Mouse (Mus musculus): ENCODE data around the gene Tmem184a. TPM values are rescaled to one million over a fixed set of nuclear protein-coding genes. Genes with fewer than 3 reads are reported as not detected.

Tmem184a gene
- polyA plus RNA-seq, 1 experiment, result 0.13 TPM

DNA sequence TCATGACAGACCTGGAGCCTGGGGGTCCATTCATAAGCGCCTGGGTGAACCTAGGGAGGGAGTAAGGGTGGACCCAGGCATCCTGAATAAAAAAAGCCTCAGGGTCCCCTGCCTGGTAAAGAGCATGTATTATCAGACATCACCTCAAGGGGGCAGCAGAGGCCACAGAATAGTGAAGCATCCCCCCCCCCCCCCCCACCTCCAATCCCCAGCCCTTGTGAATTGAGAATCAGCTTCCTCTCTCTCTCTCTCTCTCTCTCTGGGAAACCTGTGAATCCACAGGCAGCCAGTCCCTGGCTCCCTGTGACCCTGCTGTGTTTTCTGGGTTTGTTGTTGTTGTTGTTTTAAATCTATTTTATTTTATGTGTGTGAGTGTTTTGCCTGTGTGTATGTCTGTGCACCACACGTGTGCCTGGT is 18.8 kb upstream of the Tmem184a start:
- Histone ChIP-seq H3K36me3 (ENCODE audit: control insufficient read depth, insufficient read depth) (no peaks in the 10 kb centered on the region), H3K79me2 (ENCODE audit: control insufficient read depth, insufficient read depth) (no peaks in the 10 kb centered on the region), H3K79me3 (ENCODE audit: low read depth) (no peaks in the 10 kb centered on the region), H3ac (ENCODE audit: control insufficient read depth, insufficient read length, low read depth) (no peak overlapping the region), H3K27me3 (ENCODE audit: control insufficient read depth, insufficient read depth, insufficient read length) (peaks cover 15% of the 10 kb centered on the region), H3K4me3 (ENCODE audit: insufficient read depth, poor library complexity, severe bottlenecking) (no peak overlapping the region)
- TF ChIP-seq USF1 (IDR thresholded peaks at IDR 0.05; ENCODE audit: low read depth), result no peak
- peak; percentile 14 for TF ChIP-seq CTCF (IDR thresholded peaks at IDR 0.05; ENCODE audit: control insufficient read depth, insufficient read depth, insufficient read length)

GRCm38 (mm10) chr5:139835706-139836105 is 16.0 kb upstream of the Tmem184a start:
- Histone ChIP-seq H3K27me3 (ENCODE audit: control insufficient read depth, insufficient read depth, insufficient read length) (peaks cover 12% of the 10 kb centered on the region), H3K79me3 (ENCODE audit: low read depth) (no peaks in the 10 kb centered on the region), H3K79me2 (ENCODE audit: control insufficient read depth, insufficient read depth) (no peaks in the 10 kb centered on the region), H3K36me3 (ENCODE audit: control insufficient read depth, insufficient read depth) (no peaks in the 10 kb centered on the region), H3ac (ENCODE audit: control insufficient read depth, insufficient read length, low read depth) (no peak overlapping the region), H3K4me3 (ENCODE audit: insufficient read depth, poor library complexity, severe bottlenecking) (no peak overlapping the region)
- no peak for TF ChIP-seq CTCF (IDR thresholded peaks at IDR 0.05; ENCODE audit: control insufficient read depth, insufficient read depth, insufficient read length)
- no peak for TF ChIP-seq MAX (IDR thresholded peaks at IDR 0.05)
- TF ChIP-seq USF1 (IDR thresholded peaks at IDR 0.05; ENCODE audit: low read depth), result no peak

DNA sequence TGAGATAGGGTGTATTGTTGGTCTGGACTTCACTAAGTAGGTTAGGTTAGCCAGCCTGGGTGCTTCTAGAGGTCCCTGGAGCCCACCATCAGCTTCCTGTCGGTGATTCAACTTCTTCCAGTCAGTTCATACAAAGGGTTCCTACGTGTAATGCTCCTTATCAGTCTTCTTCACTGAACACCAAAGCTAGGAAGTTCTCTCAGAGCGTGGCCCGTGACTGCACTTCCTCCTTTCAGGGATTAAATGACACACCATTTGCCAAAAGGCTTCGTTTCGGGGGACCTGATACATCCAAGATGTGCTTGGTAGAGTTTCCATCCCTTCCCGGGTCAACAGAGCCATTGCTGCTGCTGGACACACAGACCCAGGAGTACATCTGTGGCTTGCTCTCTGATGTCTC is 12.4 kb upstream of the Tmem184a start:
- Histone ChIP-seq H3K79me2 (ENCODE audit: control insufficient read depth, insufficient read depth) (no peaks in the 10 kb centered on the region), H3ac (ENCODE audit: control insufficient read depth, insufficient read length, low read depth) (no peak overlapping the region), H3K27me3 (ENCODE audit: control insufficient read depth, insufficient read depth, insufficient read length) (peaks cover 12% of the 10 kb centered on the region), H3K4me3 (ENCODE audit: insufficient read depth, poor library complexity, severe bottlenecking) (no peak overlapping the region), H3K36me3 (ENCODE audit: control insufficient read depth, insufficient read depth) (no peaks in the 10 kb centered on the region), H3K79me3 (ENCODE audit: low read depth) (no peaks in the 10 kb centered on the region)
- TF ChIP-seq CEBPB (IDR thresholded peaks at IDR 0.05; ENCODE audit: low read depth) (no peak), MYOD1 (IDR thresholded peaks at IDR 0.05; ENCODE audit: control insufficient read depth, insufficient read length, low read depth) (no peak), CTCF (IDR thresholded peaks at IDR 0.05; ENCODE audit: control insufficient read depth, insufficient read depth, insufficient read length) (no peak), MYOG (IDR thresholded peaks at IDR 0.05; ENCODE audit: control insufficient read depth, extremely low read depth, insufficient read length) (no peak), USF1 (IDR thresholded peaks at IDR 0.05; ENCODE audit: low read depth) (no peak), FOSL1 (IDR thresholded peaks at IDR 0.05; ENCODE audit: insufficient read depth, low read length, poor library complexity, severe bottlenecking) (no peak), MAX (IDR thresholded peaks at IDR 0.05) (no peak)

- peaks cover under 1% of the 10 kb centered on the region for H3K27me3 ChIP-seq (ENCODE audit: control insufficient read depth, insufficient read depth, insufficient read length)
- H3K4me3 ChIP-seq (ENCODE audit: insufficient read depth, poor library complexity, severe bottlenecking), result no peak overlapping the region
- peaks cover 9% of the 10 kb centered on the region for H3K79me2 ChIP-seq (ENCODE audit: control insufficient read depth, insufficient read depth)
- no peaks in the 10 kb centered on the region for H3K36me3 ChIP-seq (ENCODE audit: control insufficient read depth, insufficient read depth)
- no peak for TF ChIP-seq MYOD1 (IDR thresholded peaks at IDR 0.05; ENCODE audit: control insufficient read depth, insufficient read length, low read depth)
- no peak for TF ChIP-seq MAX (IDR thresholded peaks at IDR 0.05)
- TF ChIP-seq CEBPB (IDR thresholded peaks at IDR 0.05; ENCODE audit: low read depth), result no peak
- no peak for TF ChIP-seq FOSL1 (IDR thresholded peaks at IDR 0.05; ENCODE audit: insufficient read depth, low read length, poor library complexity, severe bottlenecking)
- no peak for TF ChIP-seq CTCF (IDR thresholded peaks at IDR 0.05; ENCODE audit: control insufficient read depth, insufficient read depth, insufficient read length)
- TF ChIP-seq MYOG (IDR thresholded peaks at IDR 0.05; ENCODE audit: control insufficient read depth, extremely low read depth, insufficient read length), result no peak
- no peak for TF ChIP-seq USF1 (IDR thresholded peaks at IDR 0.05; ENCODE audit: low read depth)
- H3K79me3 ChIP-seq (ENCODE audit: low read depth), result peaks cover 7% of the 10 kb centered on the region
- no peak overlapping the region for H3ac ChIP-seq (ENCODE audit: control insufficient read depth, insufficient read length, low read depth)
These were observed 11.0 kb upstream of the Tmem184a start for GRCm38 (mm10) chr5:139830734-139831133.

GRCm38 (mm10) chr5:139829384-139829783 is 9.7 kb upstream of the Tmem184a start:
- TF ChIP-seq MYOD1 (IDR thresholded peaks at IDR 0.05; ENCODE audit: control insufficient read depth, insufficient read length, low read depth), result no peak
- TF ChIP-seq MYOG (IDR thresholded peaks at IDR 0.05; ENCODE audit: control insufficient read depth, extremely low read depth, insufficient read length), result no peak
- no peak for TF ChIP-seq USF1 (IDR thresholded peaks at IDR 0.05; ENCODE audit: low read depth)
- no peak for TF ChIP-seq MAX (IDR thresholded peaks at IDR 0.05)
- no peak for TF ChIP-seq CEBPB (IDR thresholded peaks at IDR 0.05; ENCODE audit: low read depth)
- no peak for TF ChIP-seq FOSL1 (IDR thresholded peaks at IDR 0.05; ENCODE audit: insufficient read depth, low read length, poor library complexity, severe bottlenecking)
- no peak for TF ChIP-seq CTCF (IDR thresholded peaks at IDR 0.05; ENCODE audit: control insufficient read depth, insufficient read depth, insufficient read length)
- H3K79me3 ChIP-seq (ENCODE audit: low read depth), result peaks cover 14% of the 10 kb centered on the region

GRCm38 (mm10) chr5:139827593-139827992 is 7.9 kb upstream of the Tmem184a start:
- TF ChIP-seq MYOG (IDR thresholded peaks at IDR 0.05; ENCODE audit: control insufficient read depth, extremely low read depth, insufficient read length) (no peak), USF1 (IDR thresholded peaks at IDR 0.05; ENCODE audit: low read depth) (no peak), MAX (IDR thresholded peaks at IDR 0.05) (no peak), FOSL1 (IDR thresholded peaks at IDR 0.05; ENCODE audit: insufficient read depth, low read length, poor library complexity, severe bottlenecking) (no peak)
- Histone ChIP-seq H3K36me3 (ENCODE audit: control insufficient read depth, insufficient read depth) (peaks cover 25% of the 10 kb centered on the region), H3K79me2 (ENCODE audit: control insufficient read depth, insufficient read depth) (peaks cover 18% of the 10 kb centered on the region), H3ac (ENCODE audit: control insufficient read depth, insufficient read length, low read depth) (no peak overlapping the region), H3K79me3 (ENCODE audit: low read depth) (peaks cover 14% of the 10 kb centered on the region), H3K4me3 (ENCODE audit: insufficient read depth, poor library complexity, severe bottlenecking) (no peak overlapping the region), H3K27me3 (ENCODE audit: control insufficient read depth, insufficient read depth, insufficient read length) (no peaks in the 10 kb centered on the region)

More at GRCm38 (mm10) chr5:139829384-139829783, 9.7 kb upstream of the Tmem184a start:
- H3ac ChIP-seq (ENCODE audit: control insufficient read depth, insufficient read length, low read depth), result no peak overlapping the region
- peaks cover 18% of the 10 kb centered on the region for H3K79me2 ChIP-seq (ENCODE audit: control insufficient read depth, insufficient read depth)
- no peak overlapping the region for H3K4me3 ChIP-seq (ENCODE audit: insufficient read depth, poor library complexity, severe bottlenecking)
- H3K36me3 ChIP-seq (ENCODE audit: control insufficient read depth, insufficient read depth), result peaks cover 11% of the 10 kb centered on the region
- H3K27me3 ChIP-seq (ENCODE audit: control insufficient read depth, insufficient read depth, insufficient read length), result no peaks in the 10 kb centered on the region

Measured in C2C12 (cell line).